Mouse (Mus musculus) C2C12 (cell line): Measurements from ENCODE around the gene Mycl.

Experiments
- CEBPB ChIP-seq: IDR thresholded peaks from one replicate; pipeline ENCODE4 v1.6.1; 2011; ENCODE audit warnings: low read depth, mild to moderate bottlenecking, control low read depth, moderate library complexity
- CTCF ChIP-seq: IDR thresholded peaks from one replicate; pipeline ENCODE4 v1.5.1; 2011; ENCODE audit not compliant: control insufficient read depth, insufficient read depth, insufficient read length
- FOSL1 ChIP-seq: IDR thresholded peaks from one replicate; pipeline ENCODE4 v1.8.0; 2011; ENCODE audit warnings: mild to moderate bottlenecking, low read length; ENCODE audit not compliant: poor library complexity, insufficient read depth, severe bottlenecking
- MAX ChIP-seq: IDR thresholded peaks from one replicate; pipeline ENCODE4 v1.6.1; 2011; ENCODE audit warnings: mild to moderate bottlenecking, control low read depth
- MYOD1 ChIP-seq: IDR thresholded peaks from one replicate; pipeline ENCODE4 v1.6.1; 2011; ENCODE audit warnings: low read depth; ENCODE audit not compliant: control insufficient read depth, insufficient read length
- USF1 ChIP-seq: IDR thresholded peaks from one replicate; pipeline ENCODE4 v1.6.1; 2011; ENCODE audit warnings: low read depth, mild to moderate bottlenecking, control low read depth, moderate library complexity

GRCm38 (mm10) chr4:122999263-122999691, 3.8 kb downstream of the Mycl start:
- TF ChIP-seq CEBPB, result no peak
- TF ChIP-seq CTCF, result no peak
- no peak for TF ChIP-seq FOSL1
- no peak for TF ChIP-seq USF1
- no peak for TF ChIP-seq MAX
- TF ChIP-seq MYOD1, result no peak
